Comparison of ENCODE assay signal across 12 mouse cellular contexts in genomic region chr15:93744191-93744945, GRCm38 (mm10).
DNase-seq lines count a peak whose midpoint lies in the region; ATAC-seq and TF ChIP-seq lines count a peak whose summit lies in the region.
"Had no signal": no experiment of that assay in that cellular context is flagged by ENCODE, and none has a peak within 500 bp of the region (broad histone marks: within the 10 kb centered on the region; RNA-seq: fewer than 3 reads in every experiment).

No protein-coding gene starts in this region.

- WGBS in kidney, adult 2 months: 57% methylated on average over 12 of the region's 12 CpGs
- 47% methylated on average over 12 of the region's 12 CpGs for WGBS in kidney, embryonic 15.5 days
- WGBS in liver, embryonic 15.5 days (ENCODE audit: insufficient replicate concordance): 17% methylated on average over 12 of the region's 12 CpGs
- 35% methylated on average over 12 of the region's 12 CpGs for WGBS in limb, embryonic 10.5 days

- no peak overlapping the region for H3K4me3 ChIP-seq in kidney, adult 2 months (ENCODE audit: insufficient read depth, low read depth, low read length)
- no peak overlapping the region for H3K4me3 ChIP-seq in kidney, embryonic 15.5 days (replicated peaks)
- no peak overlapping the region for H3K4me3 ChIP-seq in C2C12 (ENCODE audit: insufficient read depth, poor library complexity, severe bottlenecking)
- H3K4me3 ChIP-seq in liver, embryonic 15.5 days (replicated peaks): no peak overlapping the region
- no peak overlapping the region for H3K4me3 ChIP-seq in limb, embryonic 10.5 days
- H3K4me3 ChIP-seq: forebrain, embryonic 13.5 days; neural tube, embryonic 15.5 days had no signal

- H3ac ChIP-seq in C2C12 (ENCODE audit: control insufficient read depth, insufficient read length, low read depth): no peak overlapping the region

- no peak for ATAC-seq in kidney, embryonic 15.5 days (replicated peaks; ENCODE audit: low FRiP score)
- ATAC-seq in liver, embryonic 15.5 days (ENCODE audit: insufficient read depth): 0 out of 2 replicates have a peak, but pooled peaks have one; percentile 22
- ATAC-seq in frontal cortex, adult (ENCODE audit: low TSS enrichment): no peak
- ATAC-seq: forebrain, embryonic 13.5 days had no signal

- peak; percentile 27 for DNase-seq in kidney, adult 2 months
- DNase-seq in embryo, embryonic 11 days: peak; percentile 50
- no peak for DNase-seq in frontal cortex, postnatal 14 days (ENCODE audit: low spot score in 2 of 2)
- DNase-seq in limb, embryonic 10.5 days (ENCODE audit: low spot score): no peak
- DNase-seq: layer of hippocampus, postnatal 36 days; thymus, postnatal 4 days had no signal

- H3K79me2 ChIP-seq in C2C12 (ENCODE audit: control insufficient read depth, insufficient read depth): no peaks in the 10 kb centered on the region

- no peaks in the 10 kb centered on the region for H3K27me3 ChIP-seq in kidney, adult 2 months (replicated peaks; ENCODE audit: control insufficient read depth, insufficient read depth, low read length)
- no peaks in the 10 kb centered on the region for H3K27me3 ChIP-seq in kidney, embryonic 15.5 days
- H3K27me3 ChIP-seq in C2C12 (ENCODE audit: control insufficient read depth, insufficient read depth, insufficient read length): no peaks in the 10 kb centered on the region
- H3K27me3 ChIP-seq in liver, embryonic 15.5 days: no peaks in the 10 kb centered on the region
- H3K27me3 ChIP-seq in limb, embryonic 10.5 days (ENCODE audit: low read depth, poor library complexity, severe bottlenecking): no peaks in the 10 kb centered on the region
- H3K27me3 ChIP-seq: forebrain, embryonic 13.5 days; neural tube, embryonic 15.5 days had no signal

- H3K9me3 ChIP-seq in kidney, embryonic 15.5 days (replicated peaks): no peaks in the 10 kb centered on the region
- H3K9me3 ChIP-seq in liver, embryonic 15.5 days (replicated peaks): no peaks in the 10 kb centered on the region
- no peaks in the 10 kb centered on the region for H3K9me3 ChIP-seq in limb, embryonic 10.5 days (replicated peaks)
- H3K9me3 ChIP-seq: neural tube, embryonic 15.5 days had no signal

- no peaks in the 10 kb centered on the region for H3K4me1 ChIP-seq in kidney, adult 2 months (ENCODE audit: control insufficient read depth, insufficient read depth, low read length)
- H3K4me1 ChIP-seq in kidney, embryonic 15.5 days: peaks cover 6% of the 10 kb centered on the region
- no peaks in the 10 kb centered on the region; the same call in 1 of the 2 replicates for H3K4me1 ChIP-seq in liver, embryonic 15.5 days (replicated peaks)
- peaks cover 8% of the 10 kb centered on the region for H3K4me1 ChIP-seq in limb, embryonic 10.5 days
- H3K4me1 ChIP-seq: forebrain, embryonic 13.5 days; neural tube, embryonic 15.5 days had no signal

- no peaks in the 10 kb centered on the region for H3K36me3 ChIP-seq in kidney, adult 2 months (ENCODE audit: control insufficient read depth, insufficient read depth, low read length)
- H3K36me3 ChIP-seq in kidney, embryonic 15.5 days: no peaks in the 10 kb centered on the region
- no peaks in the 10 kb centered on the region for H3K36me3 ChIP-seq in C2C12 (ENCODE audit: control insufficient read depth, insufficient read depth)
- no peaks in the 10 kb centered on the region for H3K36me3 ChIP-seq in liver, embryonic 15.5 days (replicated peaks)
- no peaks in the 10 kb centered on the region for H3K36me3 ChIP-seq in limb, embryonic 10.5 days
- H3K36me3 ChIP-seq: neural tube, embryonic 15.5 days had no signal

- H3K4me2 ChIP-seq in kidney, embryonic 15.5 days: no peak overlapping the region
- H3K4me2 ChIP-seq in liver, embryonic 15.5 days: no peak overlapping the region
- H3K4me2 ChIP-seq: forebrain, embryonic 13.5 days; neural tube, embryonic 15.5 days had no signal

- H3K9ac ChIP-seq in kidney, embryonic 15.5 days: no peak overlapping the region
- H3K9ac ChIP-seq in liver, embryonic 15.5 days: no peak overlapping the region
- H3K9ac ChIP-seq: forebrain, embryonic 13.5 days; neural tube, embryonic 15.5 days had no signal

- H3K27ac ChIP-seq in kidney, adult 2 months (ENCODE audit: insufficient read depth, low read depth, low read length): no peak overlapping the region
- no peak overlapping the region for H3K27ac ChIP-seq in kidney, embryonic 15.5 days
- H3K27ac ChIP-seq in liver, embryonic 15.5 days (replicated peaks): no peak overlapping the region
- no peak overlapping the region for H3K27ac ChIP-seq in limb, embryonic 10.5 days
- H3K27ac ChIP-seq: forebrain, embryonic 13.5 days; neural tube, embryonic 15.5 days had no signal

- TF ChIP-seq POLR2A in kidney, adult 2 months (IDR thresholded peaks at IDR 0.05; ENCODE audit: low read depth, low read length): no peak

- H3K79me3 ChIP-seq in C2C12 (ENCODE audit: low read depth): no peaks in the 10 kb centered on the region

- no peak for TF ChIP-seq CTCF in kidney, adult 2 months (conservative IDR thresholded peaks at IDR 0.05; ENCODE audit: insufficient read depth, insufficient read length, low read depth, low read length)
- no peak for TF ChIP-seq CTCF in C2C12 (IDR thresholded peaks at IDR 0.05; ENCODE audit: control insufficient read depth, insufficient read depth, insufficient read length)

TF ChIP-seq in C2C12, 6 proteins besides CTCF, POLR2A, EP300 and RAD21:
- TF ChIP-seq MYOG (IDR thresholded peaks at IDR 0.05; ENCODE audit: control insufficient read depth, extremely low read depth, insufficient read length) (no peak), MAX (IDR thresholded peaks at IDR 0.05) (peak; percentile 80), FOSL1 (IDR thresholded peaks at IDR 0.05; ENCODE audit: insufficient read depth, low read length, poor library complexity, severe bottlenecking) (peak; percentile 50), USF1 (IDR thresholded peaks at IDR 0.05; ENCODE audit: low read depth) (no peak), MYOD1 (IDR thresholded peaks at IDR 0.05; ENCODE audit: control insufficient read depth, insufficient read length, low read depth) (peak; percentile 99), CEBPB (IDR thresholded peaks at IDR 0.05; ENCODE audit: low read depth) (no peak)

Comparison
In these comparisons a context has a peak if more than half of its experiments do, and no peak if none do; other contexts are left out.
1. DNase-seq: peak in kidney, adult 2 months (single experiment) and embryo, embryonic 11 days (single experiment); none in frontal cortex, postnatal 14 days (0 of 2) and limb, embryonic 10.5 days (single experiment).